Mouse (Mus musculus): Measurements from ENCODE around the gene Cluh. TPM values are rescaled to one million over a fixed set of nuclear protein-coding genes. Genes with fewer than 3 reads are reported as not detected.

Cluh gene
- total RNA-seq (2012; rRNA removed) (86.4 and 120 TPM in 2 replicates), total RNA-seq (2014; rRNA removed) (63.1 and 74.9 TPM in 2 replicates), polyA plus RNA-seq (2012; ENCODE audit: insufficient read length, low read depth) (143 and 151 TPM in 2 replicates)

GRCm38 (mm10) chr11:74649095-74649646, at the start of gene Cluh:
Gene Cluh (plus strand): TSS chr11:74649495.
- Histone ChIP-seq H3K4me3 (replicated peaks in 1 of 3; ENCODE audit: low read depth in 2 of 3, low read length in 2 of 3, poor library complexity in 1 of 3) (peak within 1 kb of the TSS; percentile 86 to 96 (median 94)), H3K4me2 (ENCODE audit: insufficient read depth, low read depth, poor library complexity, severe bottlenecking) (peak within 1 kb of the TSS; percentile 73), H3K9ac (ENCODE audit: insufficient read depth, low read depth) (peak within 1 kb of the TSS; percentile 87), H3K36me3 (replicated peaks in 1 of 2; ENCODE audit: control insufficient read depth in 1 of 2, insufficient read depth in 1 of 2, low read length in 1 of 2) (peaks cover 0 to 35% of the 10 kb centered on the region in 2 experiments), H3K79me2 (replicated peaks; ENCODE audit: control insufficient read depth, extremely low read depth, insufficient read depth, poor library complexity, severe bottlenecking) (peaks cover 49% of the 10 kb centered on the region), H3K27ac (ENCODE audit: insufficient read depth, low read depth) (peak within 1 kb of the TSS; percentile 28; the same call in 1 of the 2 replicates), H3K4me1 (ENCODE audit: control insufficient read depth in 1 of 2, insufficient read depth in 2 of 2) (peaks cover 37 to 58% of the 10 kb centered on the region in 2 experiments), H3K27me3 (replicated peaks) (peaks cover under 1% of the 10 kb centered on the region), H3K9me3 (replicated peaks; ENCODE audit: low read length) (no peaks in the 10 kb centered on the region)
- peak; percentile 99 for DNase-seq (ENCODE audit: extremely low read depth)
- dilution Hi-C loops (cut with MboI; ENCODE audit: extremely low pct_ligation_motif_present, extremely low pct_unique_long_range_greater_than_20kb, low sequenced_read_pairs), result no loop called here
- in situ Hi-C loops (cut with MboI; ENCODE audit: low pct_ligation_motif_present, low pct_unique_long_range_greater_than_20kb, low sequenced_read_pairs), result loop anchor here (5.0 to 25.0 kb wide), 2 partner anchors 178 to 513 kb away; partner anchors contain the start of gene Hic1
- TF ChIP-seq USF2 (conservative IDR thresholded peaks at IDR 0.05; ENCODE audit: low read depth, low read length) (peak; percentile 75), POLR2A (IDR thresholded peaks at IDR 0.05; ENCODE audit: low read depth, low read length) (peak; percentile 75), MAFK (IDR thresholded peaks at IDR 0.05; ENCODE audit: insufficient replicate concordance, low read length) (no peak), CHD2 (IDR thresholded peaks at IDR 0.05; ENCODE audit: low read length) (peak; percentile 94), EP300 (IDR thresholded peaks at IDR 0.05; ENCODE audit: low read length) (no peak), SIN3A (IDR thresholded peaks at IDR 0.05; ENCODE audit: low read length) (peak; percentile 99), PAX5 (IDR thresholded peaks at IDR 0.05; ENCODE audit: low read length) (no peak), E2F4 (IDR thresholded peaks at IDR 0.05; ENCODE audit: insufficient replicate concordance, low read depth, low read length) (peak; percentile 67; the same call in 1 of the 2 replicates), ETS1 (conservative IDR thresholded peaks at IDR 0.05; ENCODE audit: low read depth, low read length) (0 out of 2 replicates have a peak, but pooled peaks have one; percentile 25), JUN (IDR thresholded peaks at IDR 0.05; ENCODE audit: insufficient read depth, low read depth, low read length) (0 out of 2 replicates have a peak, but pooled peaks have one; percentile 26), NELFE (IDR thresholded peaks at IDR 0.05; ENCODE audit: low read depth, low read length) (peak; percentile 68), HCFC1 (IDR thresholded peaks at IDR 0.05; ENCODE audit: low read depth, low read length) (peak; percentile 93), CTCF (conservative IDR thresholded peaks at IDR 0.05 in 1 of 2, IDR thresholded peaks at IDR 0.05 in 1 of 2; ENCODE audit: low read depth in 2 of 2, low read length in 2 of 2) (no peak), ZC3H11A (IDR thresholded peaks at IDR 0.05; ENCODE audit: low read depth, low read length) (no peak), USF1 (IDR thresholded peaks at IDR 0.05; ENCODE audit: low read depth, low read length) (peak; percentile 93), BHLHE40 (IDR thresholded peaks at IDR 0.05; ENCODE audit: low read depth, low read length) (peak; percentile 23; the same call in 1 of the 2 replicates), MXI1 (IDR thresholded peaks at IDR 0.05; ENCODE audit: low read depth, low read length) (peak; percentile 100), MAZ (IDR thresholded peaks at IDR 0.05; ENCODE audit: low read depth, low read length) (peak; percentile 100), SMC3 (IDR thresholded peaks at IDR 0.05; ENCODE audit: low read depth, low read length) (no peak), ELF1 (IDR thresholded peaks at IDR 0.05; ENCODE audit: low read depth, low read length) (peak; percentile 97), KAT2A (IDR thresholded peaks at IDR 0.05; ENCODE audit: insufficient replicate concordance, low read length) (peak; percentile 91), POLR2AphosphoS2 (IDR thresholded peaks at IDR 0.05; ENCODE audit: low read depth, low read length) (peak; percentile 78; the same call in 1 of the 2 replicates), RCOR1 (conservative IDR thresholded peaks at IDR 0.05; ENCODE audit: low read depth, low read length) (no peak), JUND (conservative IDR thresholded peaks at IDR 0.05; ENCODE audit: low read depth, low read length) (no peak; the same call in 1 of the 2 replicates), IRF4 (IDR thresholded peaks at IDR 0.05; ENCODE audit: low read depth, low read length) (peak; percentile 75; the same call in 1 of the 2 replicates), ZMIZ1 (IDR thresholded peaks at IDR 0.05; ENCODE audit: low read depth, low read length) (peak; percentile 83), UBTF (IDR thresholded peaks at IDR 0.05; ENCODE audit: low read depth, low read length) (peak; percentile 57; the same call in 1 of the 2 replicates), TBP (conservative IDR thresholded peaks at IDR 0.05; ENCODE audit: low read depth, low read length) (peak; percentile 81), NRF1 (IDR thresholded peaks at IDR 0.05; ENCODE audit: low read depth, low read length) (peak; percentile 69), CHD1 (IDR thresholded peaks at IDR 0.05; ENCODE audit: low read depth, low read length) (no peak), MAX (IDR thresholded peaks at IDR 0.05; ENCODE audit: low read length) (peak; percentile 94; the same call in 1 of the 2 replicates), TCF12 (IDR thresholded peaks at IDR 0.05; ENCODE audit: low read depth, low read length) (peak; percentile 47; the same call in 1 of the 2 replicates), GABPA (IDR thresholded peaks at IDR 0.05; ENCODE audit: insufficient replicate concordance, low read depth, low read length) (peak; percentile 28; the same call in 1 of the 2 replicates), MEF2A (IDR thresholded peaks at IDR 0.05; ENCODE audit: borderline replicate concordance, low read depth, low read length) (peak; percentile 78; the same call in 1 of the 2 replicates), ZNF384 (IDR thresholded peaks at IDR 0.05; ENCODE audit: low read depth, low read length) (no peak), RAD21 (IDR thresholded peaks at IDR 0.05; ENCODE audit: low read depth, low read length) (no peak), MYC (IDR thresholded peaks at IDR 0.05; ENCODE audit: low read depth, low read length) (peak; percentile 94), ZKSCAN1 (IDR thresholded peaks at IDR 0.05; ENCODE audit: borderline replicate concordance, low read depth, low read length) (no peak)

Measured in CH12.LX (cell line).